Mouse (Mus musculus) T-helper 1 cell (primary cell): ENCODE measurements around the gene Cdh13.

ENCODE experiments used
- in situ Hi-C: fragments of 300-600 bp; cut with MboI, MseI; formaldehyde crosslinking; loops from one replicate; pipeline ENCODE4 v1.15.1; 2025; ENCODE audit warnings: high pct_unique_total_duplicates

Gene Cdh13

GRCm38 (mm10) chr8:118564024-118564423 is 280.5 kb downstream of the Cdh13 start:
- in situ Hi-C loops = no loop called here

- in situ Hi-C loops = no loop called here
Measured at GRCm38 (mm10) chr8:118565186-118565585, 281.7 kb downstream of the Cdh13 start.

GRCm38 (mm10) chr8:118565887-118566747 is 282.6 kb downstream of the Cdh13 start:
- in situ Hi-C loops = no loop called here

- in situ Hi-C loops = no loop called here
Measured at GRCm38 (mm10) chr8:118569366-118569765, 285.8 kb downstream of the Cdh13 start.

- in situ Hi-C loops = no loop called here
Measured at GRCm38 (mm10) chr8:118581256-118581655, 297.7 kb downstream of the Cdh13 start.

GRCm38 (mm10) chr8:118582185-118582584 is 298.7 kb downstream of the Cdh13 start:
- in situ Hi-C loops = no loop called here

GRCm38 (mm10) chr8:118587981-118588380 is 304.4 kb downstream of the Cdh13 start:
- in situ Hi-C loops = no loop called here

GRCm38 (mm10) chr8:118596816-118597215 is 313.3 kb downstream of the Cdh13 start:
- in situ Hi-C loops = no loop called here

- in situ Hi-C loops = no loop called here
Measured at GRCm38 (mm10) chr8:118601376-118601775, 317.8 kb downstream of the Cdh13 start.

GRCm38 (mm10) chr8:118602074-118602473 is 318.5 kb downstream of the Cdh13 start:
- in situ Hi-C loops = no loop called here

GRCm38 (mm10) chr8:118611551-118611950 is 328.0 kb downstream of the Cdh13 start:
- in situ Hi-C loops = no loop called here

GRCm38 (mm10) chr8:118618195-118618594 is 334.7 kb downstream of the Cdh13 start:
- in situ Hi-C loops = no loop called here

GRCm38 (mm10) chr8:118626425-118626824 is 342.9 kb downstream of the Cdh13 start:
- in situ Hi-C loops = no loop called here

- in situ Hi-C loops = no loop called here
Measured at GRCm38 (mm10) chr8:118627737-118628136, 344.2 kb downstream of the Cdh13 start.

- in situ Hi-C loops = no loop called here
Measured at GRCm38 (mm10) chr8:118628702-118629101, 345.2 kb downstream of the Cdh13 start.

GRCm38 (mm10) chr8:118635296-118636060 is 351.9 kb downstream of the Cdh13 start:
- in situ Hi-C loops = no loop called here

GRCm38 (mm10) chr8:118639606-118640005 is 356.1 kb downstream of the Cdh13 start:
- in situ Hi-C loops = no loop called here

GRCm38 (mm10) chr8:118641799-118642198 is 358.3 kb downstream of the Cdh13 start:
- in situ Hi-C loops = no loop called here

GRCm38 (mm10) chr8:118648801-118649537 is 365.4 kb downstream of the Cdh13 start:
- in situ Hi-C loops = no loop called here

- in situ Hi-C loops = no loop called here
Measured at GRCm38 (mm10) chr8:118649981-118650380, 366.4 kb downstream of the Cdh13 start.

- in situ Hi-C loops = no loop called here
Measured at GRCm38 (mm10) chr8:118662001-118662829, 378.7 kb downstream of the Cdh13 start.
